Mouse (Mus musculus) neural tube, embryonic 15.5 days (tissue): ENCODE data around the gene Ephb3. TPM values are rescaled to one million over a fixed set of nuclear protein-coding genes. Genes with fewer than 3 reads are reported as not detected.

Experiments used
- ATAC-seq: fragments of 200-750 bp; cut with Nextera tagmentation; 2 replicates; pipeline ENCODE4 v1.8.0; 2017; ENCODE audit warnings: mild to moderate bottlenecking, moderate TSS enrichment, moderate library complexity; ENCODE audit not compliant: low FRiP score
- H3K27ac ChIP-seq: fragments of 300-500 bp; sonication (generic); replicated peaks from 2 replicates; pipeline ENCODE4 v1.5.1; 2015; ENCODE audit warnings: mild to moderate bottlenecking, inconsistent platforms
- H3K27me3 ChIP-seq: fragments of 300-500 bp; sonication (generic); replicated peaks from 2 replicates; pipeline ENCODE4 v1.6.1; 2015; ENCODE audit warnings: inconsistent platforms
- H3K36me3 ChIP-seq: fragments of 300-500 bp; sonication (generic); 2 replicates; pipeline ENCODE4 v1.6.1; 2015; ENCODE audit warnings: inconsistent platforms
- H3K4me1 ChIP-seq: fragments of 300-500 bp; sonication (generic); 2 replicates; pipeline ENCODE4 v1.6.1; 2015; ENCODE audit warnings: inconsistent platforms
- H3K4me2 ChIP-seq: fragments of 300-500 bp; sonication (generic); 2 replicates; pipeline ENCODE4 v1.6.1; 2015; ENCODE audit warnings: inconsistent platforms, mild to moderate bottlenecking, moderate library complexity
- H3K4me3 ChIP-seq: fragments of 300-500 bp; sonication (generic); replicated peaks from 2 replicates; pipeline ENCODE4 v1.5.1; 2015; ENCODE audit warnings: mild to moderate bottlenecking, inconsistent platforms
- H3K9ac ChIP-seq: fragments of 300-500 bp; sonication (generic); replicated peaks from 2 replicates; pipeline ENCODE4 v1.6.1; 2015; ENCODE audit warnings: mild to moderate bottlenecking, inconsistent platforms
- H3K9me3 ChIP-seq: fragments of 300-500 bp; sonication (generic); replicated peaks from 2 replicates; pipeline ENCODE4 v1.6.1; 2016; ENCODE audit warnings: inconsistent platforms
- WGBS: fragments of 180-500 bp; shearing (Covaris S2); methylation state at CpG from one replicate; pipeline ENCODE4 v1.1.7; 2015; ENCODE audit warnings: mixed read lengths; 5-methylcytosine and 5-hydroxymethylcytosine counted together
- polyA plus RNA-seq: library from polyadenylated mRNA; unstranded; fragments of >200 nt; fragmentation: Nextera tagmentation; extraction: Ambion mirVana; gene quantifications from 2 replicates; pipeline ENCODE4 v1.2.1, GENCODE M21; 2015

The Ephb3 gene
- polyA plus RNA-seq, 1 experiment from 2014 or later: 14.4 TPM

DNA sequence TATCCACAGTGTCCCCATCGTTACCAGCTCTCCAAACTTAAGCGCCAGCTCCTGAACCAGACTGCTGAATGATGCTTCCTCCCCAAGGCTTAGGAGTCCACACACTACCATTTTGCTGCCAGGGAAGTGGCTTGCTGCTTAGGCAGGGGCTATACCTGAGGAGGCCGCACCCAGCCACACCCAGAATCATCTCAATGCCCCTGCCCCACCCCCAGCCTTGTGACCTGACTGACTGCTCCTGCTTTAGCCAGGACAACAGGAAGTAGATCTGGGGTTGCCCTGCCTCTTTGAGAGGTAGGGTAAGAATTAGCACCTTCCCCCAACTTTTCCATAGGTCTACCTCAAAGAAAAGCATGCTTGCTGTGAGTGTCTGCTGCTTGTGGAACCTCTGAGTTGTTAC is 4.7 kb downstream of the Ephb3 start:
- Histone ChIP-seq H3K9me3 (no peaks in the 10 kb centered on the region), H3K4me1 (peaks cover 72% of the 10 kb centered on the region), H3K9ac (no peak overlapping the region), H3K36me3 (peaks cover 2% of the 10 kb centered on the region; the same call in 1 of the 2 replicates), H3K4me3 (no peak overlapping the region), H3K4me2 (peak overlapping the region; percentile 15; the same call in 1 of the 2 replicates), H3K27me3 (no peaks in the 10 kb centered on the region), H3K27ac (no peak overlapping the region)
- ATAC-seq: no peak
- WGBS: 93% methylated on average over 3 of the region's 3 CpGs

- peak overlapping the region; percentile 41 for H3K4me3 ChIP-seq
- peaks cover 77% of the 10 kb centered on the region for H3K4me1 ChIP-seq
- H3K27ac ChIP-seq: peak overlapping the region; percentile 83
- no peaks in the 10 kb centered on the region for H3K27me3 ChIP-seq
- no peak for ATAC-seq
- peak overlapping the region; percentile 70 for H3K4me2 ChIP-seq
- 15% methylated on average over 5 of the region's 5 CpGs for WGBS
- no peaks in the 10 kb centered on the region for H3K9me3 ChIP-seq
- H3K36me3 ChIP-seq: peaks cover 8% of the 10 kb centered on the region; the same call in 1 of the 2 replicates
- peak overlapping the region; percentile 49 for H3K9ac ChIP-seq
Observed at GRCm38 (mm10) chr16:21210204-21210603, 5.6 kb downstream of the Ephb3 start.

DNA sequence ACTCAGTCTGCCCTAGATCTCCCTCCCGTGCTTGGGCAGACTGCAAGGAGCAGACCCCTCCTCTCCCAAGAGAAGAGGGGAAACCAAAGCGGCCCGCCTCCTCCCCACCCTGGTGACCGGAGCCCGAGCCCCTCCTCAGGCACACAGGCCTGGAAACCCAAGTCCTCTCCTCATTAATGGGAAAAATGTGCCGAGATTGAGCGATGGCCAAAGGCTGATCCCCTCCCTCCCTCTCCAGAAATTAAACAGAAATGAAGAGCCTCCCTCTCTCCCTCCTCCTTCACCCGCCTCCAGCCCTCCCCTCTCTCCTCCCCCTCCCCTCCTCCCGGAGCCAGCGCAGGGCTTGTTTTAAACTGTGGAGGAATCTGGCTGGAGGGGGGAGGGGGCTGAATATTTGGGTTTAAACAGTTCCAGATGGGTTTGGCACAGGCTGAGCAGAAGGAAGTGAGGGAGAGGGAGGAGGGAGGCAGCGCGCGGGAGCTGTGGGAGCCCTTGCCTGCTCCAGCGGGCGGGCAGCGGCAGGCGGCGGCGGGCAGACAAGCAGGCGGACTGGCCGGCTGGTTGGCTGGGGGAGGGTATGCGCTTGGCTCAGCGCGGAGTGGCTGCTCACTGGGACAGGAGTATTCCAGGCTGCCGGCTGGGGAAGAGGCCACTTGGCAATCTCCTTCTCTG is 6.2 kb downstream of the Ephb3 start:
- Histone ChIP-seq H3K4me2 (peak overlapping the region; percentile 70), H3K9ac (peak overlapping the region; percentile 49), H3K27me3 (no peaks in the 10 kb centered on the region), H3K4me3 (peak overlapping the region; percentile 41), H3K4me1 (peaks cover 77% of the 10 kb centered on the region), H3K9me3 (no peaks in the 10 kb centered on the region), H3K36me3 (peaks cover 8% of the 10 kb centered on the region; the same call in 1 of the 2 replicates), H3K27ac (peak overlapping the region; percentile 83)
- peak; percentile 83 for ATAC-seq
- under 1% methylated on average over 25 of the region's 25 CpGs for WGBS

DNA sequence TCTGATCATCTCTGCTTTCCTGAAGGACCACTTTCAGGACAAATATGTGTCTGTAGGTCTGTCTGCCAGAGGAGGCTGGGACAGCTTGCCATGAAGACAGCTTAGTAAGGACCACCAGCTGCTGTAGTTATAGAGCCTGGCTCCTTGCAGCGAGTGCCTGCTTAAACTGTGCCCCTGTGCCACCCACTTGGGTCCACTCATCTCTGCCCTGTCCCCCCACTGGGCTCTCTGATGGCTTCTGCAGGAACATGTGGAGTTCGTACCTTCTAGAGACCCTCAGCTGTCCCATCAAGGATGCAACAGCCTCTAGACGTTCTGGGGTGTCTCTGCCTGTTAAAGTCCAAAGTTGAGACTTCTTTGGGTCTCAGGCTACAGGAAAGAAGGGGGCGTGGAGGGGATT is 6.9 kb downstream of the Ephb3 start:
- no peak for ATAC-seq
- 59% methylated on average over 4 of the region's 4 CpGs for WGBS

GRCm38 (mm10) chr16:21212369-21212768 is 7.8 kb downstream of the Ephb3 start:
- Histone ChIP-seq H3K27me3 (no peaks in the 10 kb centered on the region), H3K4me1 (peaks cover 73% of the 10 kb centered on the region), H3K9ac (no peak overlapping the region), H3K4me3 (no peak overlapping the region), H3K4me2 (no peak overlapping the region), H3K27ac (no peak overlapping the region), H3K36me3 (peaks cover 11% of the 10 kb centered on the region), H3K9me3 (no peaks in the 10 kb centered on the region)
- ATAC-seq: no peak
- 14% methylated on average over 1 of the region's 1 CpGs for WGBS

More for the DNA sequence above, 6.9 kb downstream of the Ephb3 start:
- Histone ChIP-seq H3K27me3 (no peaks in the 10 kb centered on the region), H3K27ac (peak overlapping the region; percentile 83), H3K4me1 (peaks cover 77% of the 10 kb centered on the region), H3K4me2 (peak overlapping the region; percentile 70), H3K9ac (peak overlapping the region; percentile 49; the same call in 1 of the 2 replicates), H3K4me3 (peak overlapping the region; percentile 41), H3K9me3 (no peaks in the 10 kb centered on the region), H3K36me3 (peaks cover 8% of the 10 kb centered on the region; the same call in 1 of the 2 replicates)

DNA sequence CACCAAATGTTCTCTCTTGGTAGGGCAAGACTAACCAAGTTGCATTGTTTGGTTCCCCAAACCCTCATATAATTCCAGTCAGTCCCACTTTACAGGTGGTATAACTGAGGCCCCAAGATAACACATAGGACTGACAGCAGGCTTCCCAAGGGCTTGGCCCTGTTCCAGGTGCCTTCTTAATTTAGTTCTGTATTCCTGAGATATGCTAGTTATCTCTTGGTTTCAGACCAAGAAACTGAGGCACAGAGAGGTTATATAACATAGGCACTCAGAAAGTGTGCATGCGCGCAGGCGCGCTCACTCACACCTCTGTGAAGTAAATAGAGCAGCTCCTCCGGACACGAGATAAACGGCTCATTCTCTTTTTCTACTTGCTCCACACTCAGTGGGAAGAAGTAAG is 9.4 kb downstream of the Ephb3 start:
- Histone ChIP-seq H3K27ac (no peak overlapping the region), H3K36me3 (peaks cover 26% of the 10 kb centered on the region), H3K4me3 (no peak overlapping the region), H3K4me1 (peaks cover 59% of the 10 kb centered on the region), H3K9ac (no peak overlapping the region), H3K27me3 (no peaks in the 10 kb centered on the region), H3K9me3 (no peaks in the 10 kb centered on the region), H3K4me2 (no peak overlapping the region)
- WGBS: 98% methylated on average over 7 of the region's 7 CpGs
- no peak for ATAC-seq

- H3K9me3 ChIP-seq: no peaks in the 10 kb centered on the region
- H3K36me3 ChIP-seq: peaks cover 35% of the 10 kb centered on the region
- H3K27me3 ChIP-seq: no peaks in the 10 kb centered on the region
- WGBS: 73% methylated on average over 17 of the region's 17 CpGs
- H3K4me1 ChIP-seq: peaks cover 50% of the 10 kb centered on the region
- H3K9ac ChIP-seq: no peak overlapping the region
- no peak overlapping the region for H3K27ac ChIP-seq
- no peak overlapping the region for H3K4me2 ChIP-seq
- ATAC-seq: no peak
- H3K4me3 ChIP-seq: no peak overlapping the region
Observed at GRCm38 (mm10) chr16:21214803-21215202, 10.2 kb downstream of the Ephb3 start.

GRCm38 (mm10) chr16:21216047-21216446 is 11.5 kb downstream of the Ephb3 start:
- H3K27me3 ChIP-seq: no peaks in the 10 kb centered on the region
- no peak overlapping the region for H3K4me3 ChIP-seq
- WGBS: 25% methylated on average over 4 of the region's 4 CpGs
- H3K9me3 ChIP-seq: no peaks in the 10 kb centered on the region
- H3K9ac ChIP-seq: no peak overlapping the region
- ATAC-seq: no peak
- H3K36me3 ChIP-seq: peaks cover 48% of the 10 kb centered on the region
- H3K4me1 ChIP-seq: peaks cover 38% of the 10 kb centered on the region
- H3K4me2 ChIP-seq: no peak overlapping the region
- H3K27ac ChIP-seq: no peak overlapping the region

DNA sequence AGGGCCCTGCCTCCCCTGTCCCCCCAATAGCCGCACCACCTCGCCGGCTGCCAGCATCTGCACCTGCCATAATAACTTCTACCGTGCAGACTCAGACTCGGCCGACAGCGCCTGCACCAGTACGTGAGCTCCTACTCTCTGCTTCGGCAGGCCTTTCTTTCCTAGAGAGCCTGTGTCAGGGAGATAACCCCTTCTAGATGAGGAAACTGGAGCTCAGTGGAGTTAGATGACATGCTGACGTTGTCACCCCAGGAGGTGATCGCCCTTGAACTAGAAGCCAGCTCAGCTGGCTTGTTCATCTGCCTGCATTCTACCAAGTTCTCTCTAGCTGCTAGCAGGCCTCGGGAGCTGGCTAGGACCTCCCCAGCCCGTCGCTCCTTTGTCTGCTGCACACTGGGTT is 12.7 kb downstream of the Ephb3 start:
- WGBS: 85% methylated on average over 14 of the region's 14 CpGs

DNA sequence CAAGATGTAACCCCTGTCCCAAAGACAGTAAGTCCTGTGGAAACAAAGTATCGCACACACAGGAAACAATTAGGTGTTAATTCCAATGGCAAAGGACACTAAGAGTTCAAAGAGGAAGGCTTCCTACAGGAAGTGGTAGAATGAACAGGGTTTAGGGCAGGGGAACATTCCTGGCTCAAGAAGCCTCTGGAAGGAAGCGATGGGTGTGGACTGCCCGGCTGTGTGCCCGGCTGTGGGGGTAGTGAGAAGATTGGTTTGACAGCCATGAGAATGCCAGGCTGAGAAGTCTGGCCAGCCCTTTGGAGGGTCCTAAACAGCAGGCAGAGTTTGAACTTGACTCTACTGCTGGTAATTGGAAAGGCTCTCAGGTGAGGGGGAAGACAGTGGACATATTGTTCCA is 15.1 kb downstream of the Ephb3 start:
- 97% methylated on average over 4 of the region's 4 CpGs for WGBS
- no peaks in the 10 kb centered on the region for H3K9me3 ChIP-seq
- H3K9ac ChIP-seq: no peak overlapping the region
- H3K27me3 ChIP-seq: no peaks in the 10 kb centered on the region
- no peak overlapping the region for H3K27ac ChIP-seq
- H3K4me3 ChIP-seq: no peak overlapping the region
- H3K4me1 ChIP-seq: peaks cover 28% of the 10 kb centered on the region
- peaks cover 59% of the 10 kb centered on the region for H3K36me3 ChIP-seq
- ATAC-seq: no peak
- H3K4me2 ChIP-seq: no peak overlapping the region

More for the DNA sequence above, 12.7 kb downstream of the Ephb3 start:
- H3K27me3 ChIP-seq: no peaks in the 10 kb centered on the region
- peaks cover 27% of the 10 kb centered on the region for H3K4me1 ChIP-seq
- peaks cover 59% of the 10 kb centered on the region for H3K36me3 ChIP-seq
- ATAC-seq: no peak
- no peak overlapping the region for H3K4me3 ChIP-seq
- no peaks in the 10 kb centered on the region for H3K9me3 ChIP-seq
- no peak overlapping the region for H3K9ac ChIP-seq
- H3K4me2 ChIP-seq: no peak overlapping the region
- no peak overlapping the region for H3K27ac ChIP-seq

DNA sequence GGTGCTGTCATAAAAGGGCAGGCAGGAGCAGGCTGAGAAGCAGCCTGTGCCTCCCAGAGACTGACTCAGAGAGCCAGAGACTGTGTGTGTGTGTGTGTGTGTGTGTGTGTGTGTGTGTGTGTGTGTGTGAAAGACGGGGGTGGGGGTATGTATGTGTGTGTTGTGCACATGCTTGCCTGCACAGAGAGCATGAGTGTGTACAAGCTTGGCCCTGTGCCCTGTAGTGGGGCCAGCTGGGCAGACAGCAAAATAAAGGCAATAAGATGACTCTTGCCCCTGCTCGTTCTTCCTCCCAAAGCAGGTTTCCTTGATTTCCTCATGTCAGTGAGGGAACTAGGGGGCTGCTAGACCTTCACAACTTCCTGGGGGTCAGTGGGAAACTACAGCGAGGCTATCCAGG is 18.5 kb downstream of the Ephb3 start:
- Histone ChIP-seq H3K4me2 (no peak overlapping the region), H3K27ac (no peak overlapping the region), H3K36me3 (peaks cover 47% of the 10 kb centered on the region), H3K4me1 (peaks cover 10% of the 10 kb centered on the region), H3K9me3 (no peaks in the 10 kb centered on the region), H3K9ac (no peak overlapping the region), H3K27me3 (no peaks in the 10 kb centered on the region), H3K4me3 (no peak overlapping the region)
- ATAC-seq: no peak
- WGBS: 63% methylated on average over 3 of the region's 3 CpGs

DNA sequence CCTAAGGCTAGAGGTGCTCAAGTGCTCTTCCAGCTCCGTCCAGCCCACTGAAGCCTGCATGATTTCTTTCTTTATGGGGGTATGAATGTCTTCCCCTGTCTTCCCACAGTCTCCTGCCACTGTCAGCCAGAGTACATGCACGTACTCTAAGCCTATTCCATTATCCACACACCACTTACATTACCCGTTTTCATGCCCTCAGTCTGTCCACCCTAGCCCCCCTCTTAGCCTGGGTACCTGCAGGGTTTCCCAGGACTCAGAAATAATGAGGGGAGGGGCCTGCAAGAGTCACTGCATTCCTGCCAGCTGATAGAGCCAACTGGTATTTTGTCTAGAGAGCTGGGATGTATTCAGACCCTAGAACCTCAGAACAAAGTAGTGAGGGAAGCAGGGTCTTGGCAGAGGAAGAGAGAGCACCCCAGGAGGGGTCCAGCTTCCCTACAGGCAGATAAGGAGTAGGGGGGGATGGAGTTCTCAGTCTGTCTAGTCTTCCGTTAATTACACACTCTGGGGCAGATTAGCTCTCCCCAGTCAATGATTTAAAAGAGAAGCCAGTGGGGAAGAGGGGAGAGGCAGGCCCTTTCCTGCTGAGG is 20.2 kb downstream of the Ephb3 start:
- Histone ChIP-seq H3K4me1 (peaks cover 10% of the 10 kb centered on the region), H3K4me3 (no peak overlapping the region), H3K36me3 (peaks cover 30% of the 10 kb centered on the region), H3K4me2 (no peak overlapping the region), H3K27me3 (no peaks in the 10 kb centered on the region), H3K27ac (no peak overlapping the region), H3K9me3 (no peaks in the 10 kb centered on the region), H3K9ac (no peak overlapping the region)
- WGBS: 43% methylated on average over 4 of the region's 4 CpGs
- no peak for ATAC-seq
